Mouse (Mus musculus): ENCODE measurements around the gene Lin28b. TPM values are rescaled to one million over a fixed set of nuclear protein-coding genes. Genes with fewer than 3 reads are reported as not detected.

Lin28b gene
- total RNA-seq, 2 experiments from 2014 or later, result 5.2 to 5.8 TPM

DNA sequence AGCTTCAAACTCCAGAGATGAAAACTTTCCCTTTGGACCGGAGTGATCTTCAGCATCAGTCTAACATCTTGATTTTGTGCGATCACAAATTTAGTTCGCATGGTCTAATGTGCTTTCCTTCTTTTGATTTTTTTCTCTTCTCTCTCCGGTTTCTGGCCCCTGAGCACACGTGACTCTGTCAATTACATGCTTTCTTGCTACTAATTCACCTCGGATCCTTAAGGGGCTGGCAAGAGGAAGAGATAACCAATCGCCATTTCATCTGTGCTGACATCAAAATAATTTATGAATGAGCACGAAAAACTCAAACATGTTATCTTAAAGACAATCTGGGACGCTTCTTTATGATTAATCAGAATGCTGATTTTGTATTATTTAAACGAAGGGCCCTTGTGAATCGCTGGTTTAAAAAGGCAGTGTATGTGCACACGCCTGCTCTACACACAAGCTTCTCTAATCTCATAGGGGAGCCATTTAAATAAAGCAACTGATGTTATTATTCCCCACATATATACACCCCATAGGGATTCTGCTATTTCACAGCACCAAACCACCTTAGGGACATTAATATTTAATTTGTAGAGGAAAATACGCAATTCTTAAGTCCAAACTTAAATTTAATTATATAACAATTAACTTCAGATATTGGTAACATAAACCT, 16.0 kb downstream of the Lin28b start:
- H3K4me3 ChIP-seq, result no peak overlapping the region
- DNase-seq (ENCODE audit: extremely low spot score in 1 of 2, low spot score in 2 of 2), result no peak
- no peak for TF ChIP-seq CTCF (IDR thresholded peaks at IDR 0.05)
- intact Hi-C loops (cut with DNase I), result no loop called here
- no peak overlapping the region for H3K27ac ChIP-seq

DNA sequence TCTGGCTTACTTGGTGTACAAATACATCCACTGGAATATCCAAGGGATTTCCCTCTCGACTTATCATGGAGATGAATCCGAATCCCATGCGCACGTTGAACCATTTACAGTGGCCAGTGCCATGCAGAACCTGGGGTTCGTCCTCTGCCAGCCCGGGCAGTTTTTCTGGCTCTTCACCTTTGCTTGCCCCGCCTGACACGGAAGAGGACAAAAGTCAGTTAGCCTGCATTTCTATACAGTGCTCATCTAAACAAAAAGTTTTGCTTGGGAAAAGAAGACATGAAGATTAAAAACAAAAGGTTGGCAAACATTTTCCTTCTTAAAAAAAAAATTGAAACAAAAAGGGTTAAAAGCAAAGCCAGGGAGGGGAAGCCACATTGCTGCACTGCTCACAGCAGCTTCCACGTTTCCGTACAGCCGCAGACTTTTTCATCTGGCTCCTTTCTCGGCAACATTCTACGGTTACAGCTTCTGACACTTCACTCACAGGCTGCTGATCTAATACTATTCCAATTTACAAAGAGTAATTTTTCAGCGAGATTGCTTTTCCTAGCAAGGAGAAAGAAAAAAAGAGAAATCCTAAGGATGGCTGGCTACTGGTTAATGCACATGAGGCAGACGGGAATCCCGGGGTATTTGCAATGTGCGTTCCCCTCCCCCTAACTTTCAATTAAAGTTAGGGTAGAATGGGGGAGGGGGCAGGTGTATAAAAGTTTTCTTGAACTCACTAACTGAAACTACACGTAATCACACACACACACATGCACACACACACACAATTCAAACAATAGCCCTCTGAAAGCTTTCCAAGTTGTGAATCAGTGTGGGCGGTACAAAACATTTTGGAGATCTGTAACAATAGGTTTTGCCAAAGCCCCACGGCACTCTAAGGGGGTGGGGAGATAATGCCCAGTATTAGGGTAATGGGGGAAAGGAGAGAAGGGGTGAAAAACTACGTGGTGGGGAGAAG, 16.9 kb downstream of the Lin28b start:
- Histone ChIP-seq H3K4me3 (no peak overlapping the region), H3K27ac (no peak overlapping the region)
- no peak for TF ChIP-seq CTCF (IDR thresholded peaks at IDR 0.05)
- DNase-seq (ENCODE audit: extremely low spot score in 1 of 2, low spot score in 2 of 2), result no peak
- intact Hi-C loops (cut with DNase I), result no loop called here

DNA sequence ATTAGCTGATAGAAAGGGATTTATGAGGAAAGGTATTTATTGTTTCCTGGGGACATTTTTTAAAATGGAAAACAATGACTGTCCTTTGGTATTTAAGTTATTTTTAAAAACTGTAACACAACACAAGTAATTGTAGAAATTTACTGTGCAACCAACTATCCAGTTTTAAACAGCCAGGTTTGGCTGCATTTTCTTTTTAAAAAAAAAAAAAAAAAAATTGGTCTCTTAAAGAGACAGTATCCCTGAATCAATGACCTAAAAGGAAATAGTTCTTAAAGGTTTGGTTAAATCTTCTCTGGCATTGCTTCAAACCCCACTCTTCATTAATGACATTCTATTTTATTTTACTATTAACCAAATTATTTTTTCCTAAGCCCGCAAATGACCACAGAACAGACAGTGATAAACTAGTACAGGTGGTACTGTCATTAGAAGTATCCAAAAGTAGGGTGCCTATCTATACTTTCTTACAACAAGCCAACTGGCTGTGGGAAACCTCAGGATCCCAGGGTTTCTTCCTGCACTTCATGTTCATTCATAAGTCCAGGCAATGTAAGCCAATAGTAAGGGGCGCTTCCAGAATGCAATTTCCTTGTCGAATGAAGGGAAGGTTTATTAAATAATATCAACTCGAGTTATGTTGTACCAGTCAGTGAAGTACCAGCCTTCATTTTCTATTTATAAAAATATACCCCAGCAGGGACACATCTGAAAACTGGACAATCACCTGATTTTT, 17.8 kb downstream of the Lin28b start:
- intact Hi-C loops (cut with DNase I), result no loop called here
- Histone ChIP-seq H3K27ac (no peak overlapping the region), H3K4me3 (no peak overlapping the region)
- no peak for TF ChIP-seq CTCF (IDR thresholded peaks at IDR 0.05)
- no peak for DNase-seq (ENCODE audit: extremely low spot score in 1 of 2, low spot score in 2 of 2)

DNA sequence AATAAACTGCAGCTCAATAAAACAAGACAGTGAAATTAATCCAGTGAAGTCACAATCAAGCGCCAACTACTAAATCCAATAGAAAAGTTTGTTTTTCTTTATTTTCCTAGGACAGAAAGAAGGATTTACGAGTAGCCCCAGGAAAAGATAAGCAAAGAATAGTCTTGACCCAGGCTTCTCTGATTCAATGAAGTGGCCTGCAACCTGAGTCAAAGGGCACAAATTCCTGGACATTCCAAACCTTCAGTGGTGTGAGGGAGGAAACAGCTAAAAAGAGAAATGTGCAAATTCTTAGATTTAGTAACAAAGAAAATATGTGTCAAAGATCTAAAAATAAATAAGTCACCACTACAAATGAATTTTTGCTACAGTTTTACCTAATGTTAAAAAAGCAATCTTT, 27.6 kb downstream of the Lin28b start:
- Histone ChIP-seq H3K4me3 (no peak overlapping the region), H3K27ac (no peak overlapping the region)
- no peak for TF ChIP-seq CTCF (IDR thresholded peaks at IDR 0.05)
- no peak for DNase-seq (ENCODE audit: extremely low spot score in 1 of 2, low spot score in 2 of 2)
- intact Hi-C loops (cut with DNase I), result no loop called here

DNA sequence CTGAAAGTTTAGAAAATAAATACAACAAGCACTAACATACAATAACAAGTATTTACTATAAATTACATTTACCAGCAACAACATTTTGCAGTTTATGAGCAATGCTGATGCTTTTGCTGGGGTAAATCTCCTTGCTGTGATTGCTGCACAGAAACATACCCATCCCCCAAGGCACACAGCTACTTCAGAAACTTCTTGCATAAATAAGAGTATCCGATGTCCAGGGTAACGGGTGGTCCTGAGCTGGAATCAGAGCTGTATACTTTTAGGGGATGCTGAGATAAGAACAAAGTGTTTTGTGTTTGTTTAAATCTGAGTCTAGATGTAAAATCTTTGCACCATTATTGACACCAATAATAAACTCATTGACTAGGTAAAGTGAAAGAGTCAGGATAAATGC, 28.1 kb downstream of the Lin28b start:
- TF ChIP-seq CTCF (IDR thresholded peaks at IDR 0.05), result no peak
- DNase-seq (ENCODE audit: extremely low spot score in 1 of 2, low spot score in 2 of 2), result no peak
- no peak overlapping the region for H3K27ac ChIP-seq
- H3K4me3 ChIP-seq, result no peak overlapping the region
- intact Hi-C loops (cut with DNase I), result no loop called here

DNA sequence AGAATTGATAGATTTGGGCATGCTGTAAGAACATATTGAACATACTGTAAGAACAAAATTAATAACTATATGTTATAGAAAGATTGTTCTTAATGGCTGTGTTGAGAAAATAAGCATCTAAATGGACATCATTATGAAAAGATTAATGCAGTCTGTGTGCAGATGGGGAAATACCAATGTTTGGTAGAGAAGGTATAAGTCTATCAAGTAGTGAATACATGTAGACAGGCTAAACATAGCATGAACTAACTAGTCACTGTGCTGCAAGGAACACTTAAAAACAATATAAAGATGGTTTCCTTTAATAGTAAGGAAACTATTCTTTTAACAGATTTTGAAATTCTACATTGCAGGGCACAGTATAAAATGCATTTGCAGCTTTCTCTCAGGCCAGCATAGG, 39.6 kb downstream of the Lin28b start:
- Histone ChIP-seq H3K27ac (no peak overlapping the region), H3K4me3 (no peak overlapping the region)
- no peak for DNase-seq (ENCODE audit: extremely low spot score in 1 of 2, low spot score in 2 of 2)
- no peak for TF ChIP-seq CTCF (IDR thresholded peaks at IDR 0.05)
- intact Hi-C loops (cut with DNase I), result no loop called here

DNA sequence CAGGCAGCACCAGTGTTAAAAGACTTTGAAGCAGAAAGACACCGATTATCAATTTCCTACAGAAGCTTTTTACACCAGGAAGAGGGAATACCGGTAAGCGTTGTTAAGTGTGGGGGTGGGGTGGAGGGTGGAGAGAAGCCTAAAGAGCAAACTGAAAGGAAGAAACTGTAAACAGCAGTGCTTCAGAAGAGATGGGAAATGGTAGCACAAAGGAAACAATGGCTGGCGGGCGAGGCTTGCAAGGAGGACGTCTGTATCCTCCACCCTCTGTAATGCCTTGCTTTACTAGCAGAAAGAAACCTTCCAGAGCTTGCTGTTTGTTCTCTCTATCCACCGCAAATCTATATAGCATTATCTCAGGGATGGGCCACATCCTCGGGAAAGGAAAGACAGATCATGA, 40.0 kb downstream of the Lin28b start:
- Histone ChIP-seq H3K27ac (no peak overlapping the region), H3K4me3 (no peak overlapping the region)
- TF ChIP-seq CTCF (IDR thresholded peaks at IDR 0.05), result no peak
- intact Hi-C loops (cut with DNase I), result no loop called here
- no peak for DNase-seq (ENCODE audit: extremely low spot score in 1 of 2, low spot score in 2 of 2)

DNA sequence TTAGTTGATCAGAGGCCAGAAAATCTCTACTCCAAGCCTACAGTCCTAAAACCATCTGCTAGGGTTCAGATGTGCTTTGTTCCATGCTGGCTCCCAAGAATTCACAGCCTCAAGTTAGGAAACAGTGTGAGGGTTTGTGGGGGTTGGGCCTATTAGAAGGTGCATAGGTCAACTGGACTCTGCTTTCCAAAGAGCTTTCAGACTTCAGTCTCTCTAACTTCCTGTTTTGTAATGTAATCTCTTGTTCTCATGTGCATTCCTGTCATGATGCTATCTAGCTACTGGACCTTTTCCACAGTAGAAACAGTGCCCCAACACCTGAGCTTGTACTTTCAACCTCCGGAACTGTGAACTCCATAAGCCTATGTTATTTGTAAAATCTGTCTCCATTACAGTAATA, 63.8 kb downstream of the Lin28b start:
- TF ChIP-seq CTCF (IDR thresholded peaks at IDR 0.05), result no peak
- intact Hi-C loops (cut with DNase I), result no loop called here
- DNase-seq (ENCODE audit: extremely low spot score in 1 of 2, low spot score in 2 of 2), result no peak
- H3K27ac ChIP-seq, result no peak overlapping the region
- H3K4me3 ChIP-seq, result no peak overlapping the region

DNA sequence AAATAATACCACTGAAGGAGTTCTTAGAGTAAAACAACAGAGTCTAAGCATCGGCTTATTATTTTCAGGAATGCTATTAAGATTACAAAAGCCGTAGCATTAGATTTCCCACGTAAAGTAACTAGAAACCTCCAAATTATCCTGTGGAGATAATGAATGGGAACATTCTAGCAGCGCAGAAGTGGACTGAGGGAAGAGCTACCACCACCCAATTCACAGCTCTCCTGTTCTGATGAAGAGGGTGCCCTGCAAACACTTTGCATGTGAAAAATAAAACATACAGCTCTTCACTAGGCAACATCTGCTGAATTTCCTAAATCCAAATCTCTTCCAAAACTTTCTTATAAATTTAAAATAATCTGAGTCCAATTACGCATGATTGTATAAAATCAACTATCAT, 74.1 kb downstream of the Lin28b start:
- H3K4me3 ChIP-seq, result no peak overlapping the region
- intact Hi-C loops (cut with DNase I), result no loop called here
- no peak for TF ChIP-seq CTCF (IDR thresholded peaks at IDR 0.05)
- DNase-seq (ENCODE audit: extremely low spot score in 1 of 2, low spot score in 2 of 2), result no peak
- no peak overlapping the region for H3K27ac ChIP-seq

DNA sequence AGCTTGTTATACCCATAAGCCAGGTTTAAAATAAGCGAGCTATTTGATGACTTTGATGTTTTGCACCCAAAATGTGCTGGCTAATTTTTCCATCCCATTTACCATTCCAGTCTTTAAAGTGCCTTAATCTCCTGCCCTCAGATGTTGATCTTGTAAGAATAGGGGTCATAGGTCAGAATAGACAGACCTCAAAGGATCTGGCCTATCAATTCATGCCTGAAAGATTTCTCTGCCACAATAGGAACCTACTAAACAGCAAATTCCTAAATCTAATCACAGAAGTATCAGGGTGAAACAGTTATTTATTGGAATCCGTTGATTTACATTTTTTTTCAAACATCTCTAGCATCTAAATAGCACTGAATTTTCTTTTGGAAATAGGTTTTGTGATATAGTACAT, 74.5 kb downstream of the Lin28b start:
- no peak for TF ChIP-seq CTCF (IDR thresholded peaks at IDR 0.05)
- H3K4me3 ChIP-seq, result no peak overlapping the region
- no peak overlapping the region for H3K27ac ChIP-seq
- intact Hi-C loops (cut with DNase I), result no loop called here
- DNase-seq (ENCODE audit: extremely low spot score in 1 of 2, low spot score in 2 of 2), result no peak

DNA sequence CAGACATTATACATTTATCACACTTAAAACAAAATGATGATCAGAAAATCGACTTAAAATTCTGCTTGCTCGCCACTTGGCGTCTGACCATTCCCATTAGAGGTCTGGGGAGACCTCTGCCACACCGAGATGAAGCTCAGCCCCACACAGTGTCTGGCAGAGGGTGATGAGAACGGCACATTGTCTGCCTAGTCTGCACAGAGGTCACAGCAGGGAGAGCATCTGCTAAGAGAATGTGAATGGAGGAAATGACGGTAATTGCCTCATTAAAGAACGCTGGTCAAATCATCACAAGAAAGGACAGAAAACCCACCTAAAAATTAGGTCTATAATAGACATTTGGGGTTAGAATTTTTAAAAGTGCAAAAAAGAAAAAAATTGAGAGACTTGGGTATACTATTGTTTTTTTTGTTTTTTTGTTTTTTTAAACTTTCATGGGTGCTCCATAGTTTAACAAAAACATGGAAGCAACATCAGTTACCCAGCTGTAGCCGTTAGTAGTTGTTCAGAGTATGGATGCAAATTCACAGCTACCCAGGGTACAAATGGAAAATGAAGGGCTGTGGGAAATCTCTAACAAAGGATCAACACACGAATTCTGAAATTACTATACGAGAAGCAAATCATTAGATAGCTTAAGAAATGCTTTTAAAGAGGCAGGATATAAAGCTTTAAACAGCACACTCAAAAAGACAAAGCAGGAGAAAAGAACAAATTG, 75.4 kb downstream of the Lin28b start:
- intact Hi-C loops (cut with DNase I), result no loop called here
- no peak for DNase-seq (ENCODE audit: extremely low spot score in 1 of 2, low spot score in 2 of 2)
- no peak overlapping the region for H3K27ac ChIP-seq
- H3K4me3 ChIP-seq, result no peak overlapping the region
- TF ChIP-seq CTCF (IDR thresholded peaks at IDR 0.05), result no peak
